Mouse (Mus musculus) megakaryocyte, embryonic 14.5 days (primary cell): ENCODE data around the gene Apof.

Experiments
- FLI1 ChIP-seq: IDR thresholded peaks from 2 replicates; pipeline ENCODE4 v1.6.1; 2012; ENCODE audit warnings: low read length, inconsistent platforms, mixed read lengths
- GATA1 ChIP-seq: IDR thresholded peaks from 3 replicates; pipeline ENCODE4 v1.6.1; 2012; ENCODE audit warnings: mixed read lengths, low read length, inconsistent platforms, borderline replicate concordance

- no peak for TF ChIP-seq FLI1
- TF ChIP-seq GATA1, result no peak
These were observed 29.8 kb downstream of the Apof start for GRCm38 (mm10) chr10:128298243-128298642.
